Mouse (Mus musculus): ENCODE measurements at regions not wholly inside any gene's neighbourhood (a gene's known extent, or its start where the extent isn't known, plus 50 kb on each side); places are given as distances from the start of the nearest gene placed in this dataset.
A peak's percentile ranks its signal among the peaks of the same experiment; 100 is the strongest.

DNA sequence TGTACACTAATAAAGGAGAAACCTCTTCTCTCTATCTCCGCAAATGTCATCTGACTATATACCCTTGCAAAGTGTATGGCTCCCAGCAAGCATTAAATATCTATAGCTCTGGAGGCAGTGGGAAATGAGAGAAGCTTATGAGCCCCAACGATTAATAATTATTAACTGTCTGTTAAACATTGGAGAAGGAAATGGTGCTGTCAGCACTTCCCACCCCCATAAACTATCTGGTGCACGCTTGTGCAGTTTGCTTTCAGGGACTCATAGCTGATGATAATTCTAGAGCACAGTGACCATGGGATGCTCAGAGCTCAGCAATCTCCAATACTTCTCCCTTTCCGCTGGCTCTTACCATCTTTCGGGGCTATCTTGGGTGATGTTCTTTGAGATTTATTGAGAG is 541.2 kb downstream of the Grxcr1 start:
- Histone ChIP-seq H3K9ac (no peak overlapping the region), H3K27me3 (ENCODE audit: insufficient read depth, low read length) (no peaks in the 10 kb centered on the region), H3K9me3 (ENCODE audit: low read length) (no peaks in the 10 kb centered on the region), H3K4me2 (ENCODE audit: low read depth) (no peak overlapping the region), H3K4me1 (ENCODE audit: insufficient read depth) (no peaks in the 10 kb centered on the region), H3K27ac (ENCODE audit: low read depth, low read length) (no peak overlapping the region), H3K4me3 (ENCODE audit: low read depth, low read length) (no peak overlapping the region), H3K36me3 (ENCODE audit: insufficient read depth) (no peaks in the 10 kb centered on the region)
- ATAC-seq (no peak), DNase-seq (no peak)
- WGBS = 95% methylated on average over 5 of the region's 5 CpGs
- TF ChIP-seq CTCF (IDR thresholded peaks at IDR 0.05; ENCODE audit: low read depth) = no peak

DNA sequence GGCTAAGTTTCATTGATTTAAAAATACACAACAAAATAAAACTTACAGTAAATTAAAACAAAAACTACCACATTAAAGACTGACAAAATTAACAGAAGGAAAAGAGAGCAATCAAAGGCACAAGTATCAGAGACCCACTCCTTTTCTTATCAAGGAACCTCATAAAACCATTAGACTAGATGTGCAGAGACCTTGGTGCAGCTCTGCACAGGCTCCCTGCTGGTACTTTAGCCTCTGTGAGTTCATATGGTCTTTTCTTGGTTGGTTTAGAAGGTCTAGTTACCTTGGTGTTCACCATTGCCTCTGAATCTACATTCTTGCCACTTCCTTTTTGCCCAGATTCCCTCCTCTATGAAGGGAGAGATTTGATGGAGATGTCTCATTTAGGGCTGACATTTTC is 544.2 kb downstream of the Grxcr1 start:
- no peaks in the 10 kb centered on the region for H3K4me1 ChIP-seq (ENCODE audit: insufficient read depth)
- no peak for ATAC-seq
- H3K27ac ChIP-seq (ENCODE audit: low read depth, low read length) = no peak overlapping the region
- DNase-seq = no peak
- H3K9ac ChIP-seq = no peak overlapping the region
- no peak for TF ChIP-seq CTCF (IDR thresholded peaks at IDR 0.05; ENCODE audit: low read depth)
- H3K9me3 ChIP-seq (ENCODE audit: low read length) = no peaks in the 10 kb centered on the region
- no peak overlapping the region for H3K4me3 ChIP-seq (ENCODE audit: low read depth, low read length)
- no peaks in the 10 kb centered on the region for H3K27me3 ChIP-seq (ENCODE audit: insufficient read depth, low read length)
- H3K4me2 ChIP-seq (ENCODE audit: low read depth) = no peak overlapping the region
- no peaks in the 10 kb centered on the region for H3K36me3 ChIP-seq (ENCODE audit: insufficient read depth)

DNA sequence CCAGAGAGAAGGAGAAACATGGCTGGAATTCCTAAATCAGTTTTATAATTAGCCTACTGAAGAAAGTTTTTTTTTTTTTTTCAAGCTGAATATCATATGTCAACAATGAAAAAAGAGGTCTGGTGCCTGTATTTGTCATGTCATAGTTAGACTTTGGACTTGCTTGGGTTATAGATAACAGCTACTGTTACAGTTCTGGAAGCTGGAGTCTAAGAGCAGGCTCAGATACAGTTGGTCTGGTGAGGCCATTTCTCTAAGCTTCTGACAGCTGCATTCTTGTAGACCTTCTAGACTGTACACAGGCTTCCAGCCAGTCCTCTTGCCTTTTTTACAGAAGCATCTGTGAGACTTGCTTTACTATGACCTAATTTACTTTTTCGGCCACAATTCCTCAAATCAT is 546.9 kb downstream of the Grxcr1 start:
- Histone ChIP-seq H3K4me3 (ENCODE audit: low read depth, low read length) (no peak overlapping the region), H3K4me2 (ENCODE audit: low read depth) (no peak overlapping the region), H3K9me3 (ENCODE audit: low read length) (no peaks in the 10 kb centered on the region), H3K27me3 (ENCODE audit: insufficient read depth, low read length) (no peaks in the 10 kb centered on the region), H3K27ac (ENCODE audit: low read depth, low read length) (no peak overlapping the region), H3K4me1 (ENCODE audit: insufficient read depth) (no peaks in the 10 kb centered on the region), H3K9ac (no peak overlapping the region), H3K36me3 (ENCODE audit: insufficient read depth) (no peaks in the 10 kb centered on the region)
- 87% methylated on average over 1 of the region's 1 CpGs for WGBS
- DNase-seq = no peak
- ATAC-seq = no peak
- TF ChIP-seq CTCF (IDR thresholded peaks at IDR 0.05; ENCODE audit: low read depth) = no peak

DNA sequence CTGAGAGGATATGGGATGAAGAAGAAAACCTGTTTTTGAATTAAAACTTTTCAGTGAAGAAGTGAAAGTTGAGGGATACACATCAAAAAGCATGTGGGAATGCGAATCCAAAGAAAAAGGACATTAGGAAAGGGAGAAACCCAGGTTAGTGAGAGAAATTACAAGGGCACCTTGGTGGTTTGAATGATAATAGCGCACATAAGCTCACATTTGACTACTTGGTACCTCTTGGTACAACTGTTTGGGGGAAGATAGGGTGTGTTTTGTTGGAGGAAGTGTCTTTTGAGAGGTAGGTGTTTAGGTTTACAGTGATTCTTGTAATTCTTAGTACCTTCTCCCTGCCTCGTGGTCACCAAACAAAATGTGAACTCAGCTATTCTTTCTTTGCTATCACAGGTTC is 560.8 kb downstream of the Grxcr1 start:
- no peaks in the 10 kb centered on the region for H3K4me1 ChIP-seq (ENCODE audit: insufficient read depth)
- H3K4me3 ChIP-seq (ENCODE audit: low read depth, low read length) = no peak overlapping the region
- H3K9ac ChIP-seq = no peak overlapping the region
- no peaks in the 10 kb centered on the region for H3K27me3 ChIP-seq (ENCODE audit: insufficient read depth, low read length)
- no peaks in the 10 kb centered on the region for H3K36me3 ChIP-seq (ENCODE audit: insufficient read depth)
- H3K4me2 ChIP-seq (ENCODE audit: low read depth) = no peak overlapping the region
- no peak overlapping the region for H3K27ac ChIP-seq (ENCODE audit: low read depth, low read length)
- WGBS = 83% methylated on average over 3 of the region's 3 CpGs
- ATAC-seq (no peak), DNase-seq (no peak)
- no peak for TF ChIP-seq CTCF (IDR thresholded peaks at IDR 0.05; ENCODE audit: low read depth)
- H3K9me3 ChIP-seq (ENCODE audit: low read length) = no peaks in the 10 kb centered on the region

DNA sequence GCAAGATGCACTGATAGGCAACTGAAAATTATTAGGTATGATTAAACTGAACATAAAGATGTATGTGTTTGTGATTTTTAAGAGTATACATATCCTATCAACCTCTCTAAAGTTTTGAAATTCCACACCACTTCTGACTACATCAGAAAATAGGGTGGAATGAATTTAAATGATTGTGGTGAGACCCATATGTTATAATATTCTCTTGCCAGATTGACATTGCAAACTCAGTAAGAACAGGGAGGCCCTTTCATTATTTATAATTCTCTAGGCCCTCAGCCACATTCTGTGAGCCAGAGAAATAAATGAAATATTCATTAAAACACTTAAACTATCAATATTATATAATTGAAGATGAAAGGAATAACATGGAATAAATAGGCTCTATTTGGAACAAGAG is 586.8 kb downstream of the Grxcr1 start:
- no peak for TF ChIP-seq CTCF (IDR thresholded peaks at IDR 0.05; ENCODE audit: low read depth)
- ATAC-seq (no peak), DNase-seq (no peak)
- Histone ChIP-seq H3K27ac (ENCODE audit: low read depth, low read length) (no peak overlapping the region), H3K4me3 (ENCODE audit: low read depth, low read length) (no peak overlapping the region), H3K9ac (no peak overlapping the region), H3K36me3 (ENCODE audit: insufficient read depth) (no peaks in the 10 kb centered on the region), H3K4me1 (ENCODE audit: insufficient read depth) (no peaks in the 10 kb centered on the region), H3K27me3 (ENCODE audit: insufficient read depth, low read length) (no peaks in the 10 kb centered on the region), H3K4me2 (ENCODE audit: low read depth) (no peak overlapping the region), H3K9me3 (ENCODE audit: low read length) (no peaks in the 10 kb centered on the region)

DNA sequence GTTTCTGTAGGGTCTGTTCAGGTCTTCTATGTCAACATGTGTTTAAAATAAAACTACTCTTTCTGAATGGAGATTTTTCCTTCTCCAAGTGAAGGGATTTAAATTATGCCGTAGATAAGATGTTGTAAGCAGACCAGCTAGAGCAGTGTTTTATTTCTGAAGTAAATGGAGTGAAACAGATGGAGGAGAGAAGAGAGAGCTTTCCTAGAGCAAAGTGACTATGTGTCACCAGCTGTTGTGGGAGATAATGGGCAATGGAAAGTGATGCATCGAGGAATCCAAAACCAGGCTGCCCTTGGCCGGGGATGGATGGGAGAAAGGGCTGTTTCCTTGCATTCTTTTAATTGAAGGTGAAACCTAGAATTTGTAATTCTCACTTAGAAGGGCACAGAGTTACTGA is 603.8 kb downstream of the Grxcr1 start:
- H3K4me2 ChIP-seq (ENCODE audit: low read depth) = no peak overlapping the region
- no peaks in the 10 kb centered on the region for H3K36me3 ChIP-seq (ENCODE audit: insufficient read depth)
- H3K27me3 ChIP-seq (ENCODE audit: insufficient read depth, low read length) = no peaks in the 10 kb centered on the region
- no peaks in the 10 kb centered on the region for H3K9me3 ChIP-seq (ENCODE audit: low read length)
- H3K27ac ChIP-seq (ENCODE audit: low read depth, low read length) = no peak overlapping the region
- ATAC-seq (peak; percentile 51), DNase-seq (no peak)
- H3K4me1 ChIP-seq (ENCODE audit: insufficient read depth) = no peaks in the 10 kb centered on the region
- H3K4me3 ChIP-seq (ENCODE audit: low read depth, low read length) = no peak overlapping the region
- no peak for TF ChIP-seq CTCF (IDR thresholded peaks at IDR 0.05; ENCODE audit: low read depth)
- no peak overlapping the region for H3K9ac ChIP-seq
- 80% methylated on average over 3 of the region's 3 CpGs for WGBS

DNA sequence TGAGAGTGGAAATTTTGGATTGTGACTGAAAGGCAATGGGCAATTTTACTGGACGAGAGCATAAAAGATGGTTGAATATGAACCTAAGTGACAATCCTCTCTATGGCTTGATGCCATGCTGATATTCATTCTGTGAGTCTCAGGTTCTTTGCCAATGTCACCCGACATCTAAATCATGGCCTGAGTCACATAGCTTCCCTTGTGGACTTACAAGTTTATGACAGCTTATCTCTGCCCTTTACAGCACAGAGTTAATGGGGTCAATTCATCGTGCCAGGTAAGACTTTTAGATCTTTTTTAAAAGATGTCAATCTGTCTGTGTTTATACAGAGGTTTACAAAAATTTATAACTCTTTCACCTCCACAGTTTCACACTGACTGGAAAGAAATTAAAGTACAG is 641.2 kb downstream of the Grxcr1 start:
- WGBS = 89% methylated on average over 3 of the region's 3 CpGs
- H3K27ac ChIP-seq (ENCODE audit: low read depth, low read length) = no peak overlapping the region
- H3K4me2 ChIP-seq (ENCODE audit: low read depth) = no peak overlapping the region
- H3K4me3 ChIP-seq (ENCODE audit: low read depth, low read length) = no peak overlapping the region
- DNase-seq (no peak), ATAC-seq (no peak)
- H3K4me1 ChIP-seq (ENCODE audit: insufficient read depth) = no peaks in the 10 kb centered on the region
- no peaks in the 10 kb centered on the region for H3K36me3 ChIP-seq (ENCODE audit: insufficient read depth)
- H3K27me3 ChIP-seq (ENCODE audit: insufficient read depth, low read length) = no peaks in the 10 kb centered on the region
- no peak for TF ChIP-seq CTCF (IDR thresholded peaks at IDR 0.05; ENCODE audit: low read depth)
- H3K9ac ChIP-seq = no peak overlapping the region
- H3K9me3 ChIP-seq (ENCODE audit: low read length) = no peaks in the 10 kb centered on the region

DNA sequence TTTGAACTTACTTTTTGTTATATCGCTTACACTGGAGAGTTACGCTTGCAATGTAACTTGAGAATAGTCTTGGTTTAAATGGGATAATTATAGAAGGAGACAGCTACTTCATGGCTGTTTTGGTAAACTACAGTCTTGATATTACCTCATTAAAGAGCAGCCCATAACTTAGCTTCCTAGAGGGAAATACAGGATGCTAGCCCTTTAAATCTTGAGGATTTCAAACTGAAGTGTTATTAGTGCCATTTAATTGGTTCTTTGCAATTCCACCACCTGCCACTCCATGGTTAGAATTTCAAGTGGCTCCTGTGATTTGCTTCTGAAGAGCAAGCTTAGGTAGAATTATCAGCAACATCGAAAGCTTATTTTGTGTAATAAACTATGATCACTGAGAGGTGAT is 640.1 kb downstream of the Kctd8 start:
- Histone ChIP-seq H3K9me3 (ENCODE audit: low read length) (no peaks in the 10 kb centered on the region), H3K4me1 (ENCODE audit: insufficient read depth) (no peaks in the 10 kb centered on the region), H3K4me2 (ENCODE audit: low read depth) (no peak overlapping the region), H3K27ac (ENCODE audit: low read depth, low read length) (no peak overlapping the region), H3K27me3 (ENCODE audit: insufficient read depth, low read length) (no peaks in the 10 kb centered on the region), H3K4me3 (ENCODE audit: low read depth, low read length) (no peak overlapping the region), H3K36me3 (ENCODE audit: insufficient read depth) (no peaks in the 10 kb centered on the region), H3K9ac (no peak overlapping the region)
- no peak for ATAC-seq
- no peak for DNase-seq
- 22% methylated on average over 3 of the region's 3 CpGs for WGBS
- TF ChIP-seq CTCF (IDR thresholded peaks at IDR 0.05; ENCODE audit: low read depth) = no peak

Measured in forebrain, postnatal 0 days (tissue).